Mouse (Mus musculus): ENCODE results near the gene Slbp. TPM values are rescaled to one million over a fixed set of nuclear protein-coding genes. Genes with fewer than 3 reads are reported as not detected.

The Slbp gene
- total RNA-seq, 2 experiments from 2014 or later = 483 to 597 TPM

- no peak for ATAC-seq (replicated peaks; ENCODE audit: low FRiP score, poor library complexity, severe bottlenecking)
Measured at GRCm38 (mm10) chr5:33635361-33635760, 17.0 kb downstream of the Slbp start.

GRCm38 (mm10) chr5:33632526-33632925 lies 19.8 kb downstream of the Slbp start:
- ATAC-seq (replicated peaks; ENCODE audit: low FRiP score, poor library complexity, severe bottlenecking) = no peak

GRCm38 (mm10) chr5:33630615-33631014 lies 21.8 kb downstream of the Slbp start:
- ATAC-seq (replicated peaks; ENCODE audit: low FRiP score, poor library complexity, severe bottlenecking) = peak; percentile 33

- ATAC-seq (replicated peaks; ENCODE audit: low FRiP score, poor library complexity, severe bottlenecking) = peak; percentile 75
Measured at GRCm38 (mm10) chr5:33630061-33630460, 22.3 kb downstream of the Slbp start.

GRCm38 (mm10) chr5:33629301-33629987 lies 22.9 kb downstream of the Slbp start, which contains the start of the genes Fam53a and Gm9903:
TSS of gene Fam53a (minus strand) at chr5:33629635.
TSS of gene Gm9903 (plus strand) at chr5:33629925.
- ATAC-seq (replicated peaks; ENCODE audit: low FRiP score, poor library complexity, severe bottlenecking) = peak; percentile 90

- ATAC-seq (replicated peaks; ENCODE audit: low FRiP score, poor library complexity, severe bottlenecking) = peak; percentile 39
Measured at GRCm38 (mm10) chr5:33628820-33629300, 23.5 kb downstream of the Slbp start.

- ATAC-seq (replicated peaks; ENCODE audit: low FRiP score, poor library complexity, severe bottlenecking) = no peak
Measured at GRCm38 (mm10) chr5:33627968-33628367, 24.4 kb downstream of the Slbp start.

GRCm38 (mm10) chr5:33623766-33624165 lies 28.6 kb downstream of the Slbp start:
- ATAC-seq (replicated peaks; ENCODE audit: low FRiP score, poor library complexity, severe bottlenecking) = no peak

GRCm38 (mm10) chr5:33622671-33623070 lies 29.7 kb downstream of the Slbp start:
- no peak for ATAC-seq (replicated peaks; ENCODE audit: low FRiP score, poor library complexity, severe bottlenecking)

- no peak for ATAC-seq (replicated peaks; ENCODE audit: low FRiP score, poor library complexity, severe bottlenecking)
Measured at GRCm38 (mm10) chr5:33614391-33614790, 38.0 kb downstream of the Slbp start.

GRCm38 (mm10) chr5:33611795-33612194 lies 40.6 kb downstream of the Slbp start:
- no peak for ATAC-seq (replicated peaks; ENCODE audit: low FRiP score, poor library complexity, severe bottlenecking)

- no peak for ATAC-seq (replicated peaks; ENCODE audit: low FRiP score, poor library complexity, severe bottlenecking)
Measured at GRCm38 (mm10) chr5:33609226-33609625, 43.1 kb downstream of the Slbp start.

- 0 out of 2 replicates have a peak, but pooled peaks have one; percentile 35 for ATAC-seq (replicated peaks; ENCODE audit: low FRiP score, poor library complexity, severe bottlenecking)
Measured at GRCm38 (mm10) chr5:33607434-33607833, 44.9 kb downstream of the Slbp start.

GRCm38 (mm10) chr5:33606631-33607030 lies 45.7 kb downstream of the Slbp start:
- no peak for ATAC-seq (replicated peaks; ENCODE audit: low FRiP score, poor library complexity, severe bottlenecking)

- no peak for ATAC-seq (replicated peaks; ENCODE audit: low FRiP score, poor library complexity, severe bottlenecking)
Measured at GRCm38 (mm10) chr5:33605314-33605713, 47.1 kb downstream of the Slbp start.

GRCm38 (mm10) chr5:33593620-33594019 lies 58.8 kb downstream of the Slbp start:
- no peak for ATAC-seq (replicated peaks; ENCODE audit: low FRiP score, poor library complexity, severe bottlenecking)

- ATAC-seq (replicated peaks; ENCODE audit: low FRiP score, poor library complexity, severe bottlenecking) = peak; percentile 80
Measured at GRCm38 (mm10) chr5:33589221-33589888, 63.0 kb downstream of the Slbp start.

- ATAC-seq (replicated peaks; ENCODE audit: low FRiP score, poor library complexity, severe bottlenecking) = no peak
Measured at GRCm38 (mm10) chr5:33588066-33588465, 64.3 kb downstream of the Slbp start.

GRCm38 (mm10) chr5:33587498-33588058 lies 64.8 kb downstream of the Slbp start:
- ATAC-seq (replicated peaks; ENCODE audit: low FRiP score, poor library complexity, severe bottlenecking) = no peak
